Mouse (Mus musculus): Measurements from ENCODE around the gene Mroh2a. TPM values are rescaled to one million over a fixed set of nuclear protein-coding genes. Genes with fewer than 3 reads are reported as not detected.

Gene Mroh2a
- 0.28 and 0.73 TPM in 2 replicates for polyA plus RNA-seq (2015; fragmentation: Nextera tagmentation; extraction: Ambion mirVana)

- H3K9ac ChIP-seq: no peak within 1 kb of the TSS
- no peaks in the 10 kb centered on the region for H3K27me3 ChIP-seq
- H3K4me1 ChIP-seq (replicated peaks): no peaks in the 10 kb centered on the region
- WGBS (ENCODE audit: insufficient replicate concordance): 32% methylated on average over 5 of the region's 5 CpGs
- no peak within 1 kb of the TSS for H3K4me2 ChIP-seq
- H3K27ac ChIP-seq (replicated peaks): no peak within 1 kb of the TSS
- H3K9me3 ChIP-seq (replicated peaks): peaks cover 37% of the 10 kb centered on the region; the same call in 1 of the 2 replicates
- 0 out of 2 replicates have a peak, but pooled peaks have one; percentile 8 for ATAC-seq (ENCODE audit: insufficient read depth)
- H3K36me3 ChIP-seq (replicated peaks): no peaks in the 10 kb centered on the region
- H3K4me3 ChIP-seq (replicated peaks): no peak within 1 kb of the TSS
Measured at GRCm38 (mm10) chr1:88226670-88227379, at the start of gene Mroh2a. TSS of gene Mroh2a (plus strand) at chr1:88226986.

- no peaks in the 10 kb centered on the region for H3K4me1 ChIP-seq (replicated peaks)
Measured at GRCm38 (mm10) chr1:88179657-88180056, 47.1 kb upstream of the Mroh2a start.

DNA sequence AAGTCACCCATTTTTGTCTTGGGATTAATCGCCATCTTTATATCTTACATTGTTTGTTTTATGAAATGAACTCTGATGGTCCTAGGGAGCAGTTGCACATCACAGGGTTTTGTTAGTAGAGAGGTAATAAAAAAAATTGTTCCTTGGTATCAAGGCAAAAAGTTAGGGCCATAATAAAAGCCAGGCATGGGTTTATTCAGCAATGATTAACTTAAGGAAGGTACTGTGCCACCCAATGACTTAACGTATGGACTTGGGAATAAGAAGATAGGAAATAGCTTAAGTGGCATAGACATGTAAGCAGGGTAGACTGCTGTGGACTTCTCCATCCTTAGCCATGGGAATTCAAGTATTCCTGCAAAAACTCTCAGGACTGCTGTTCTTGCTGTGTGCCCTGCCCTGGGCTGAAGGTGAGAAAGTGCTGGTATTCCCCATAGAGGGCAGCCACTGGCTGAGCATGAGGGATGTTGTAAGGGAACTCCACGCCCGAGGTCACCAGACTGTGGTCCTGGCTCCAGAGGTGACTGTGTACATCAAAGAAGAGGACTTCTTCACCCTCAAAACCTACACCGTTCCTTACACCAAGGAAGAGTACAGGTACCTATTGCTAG lies 40.4 kb upstream of the Mroh2a start:
- Histone ChIP-seq H3K27me3 (no peaks in the 10 kb centered on the region), H3K4me1 (replicated peaks) (no peaks in the 10 kb centered on the region), H3K4me3 (replicated peaks) (no peak overlapping the region), H3K4me2 (no peak overlapping the region), H3K27ac (replicated peaks) (no peak overlapping the region), H3K9ac (no peak overlapping the region), H3K9me3 (replicated peaks) (no peaks in the 10 kb centered on the region), H3K36me3 (replicated peaks) (no peaks in the 10 kb centered on the region; the same call in 1 of the 2 replicates)
- no peak for ATAC-seq (ENCODE audit: insufficient read depth)
- WGBS (ENCODE audit: insufficient replicate concordance): 69% methylated on average over 5 of the region's 5 CpGs

More at GRCm38 (mm10) chr1:88179657-88180056, 47.1 kb upstream of the Mroh2a start:
- ATAC-seq (ENCODE audit: insufficient read depth): no peak
- Histone ChIP-seq H3K4me2 (no peak overlapping the region), H3K27me3 (no peaks in the 10 kb centered on the region), H3K4me3 (replicated peaks) (no peak overlapping the region), H3K9me3 (replicated peaks) (peaks cover 8% of the 10 kb centered on the region), H3K36me3 (replicated peaks) (peaks cover 12% of the 10 kb centered on the region; the same call in 1 of the 2 replicates), H3K9ac (no peak overlapping the region), H3K27ac (replicated peaks) (no peak overlapping the region)
- 63% methylated on average over 1 of the region's 1 CpGs for WGBS (ENCODE audit: insufficient replicate concordance)

DNA sequence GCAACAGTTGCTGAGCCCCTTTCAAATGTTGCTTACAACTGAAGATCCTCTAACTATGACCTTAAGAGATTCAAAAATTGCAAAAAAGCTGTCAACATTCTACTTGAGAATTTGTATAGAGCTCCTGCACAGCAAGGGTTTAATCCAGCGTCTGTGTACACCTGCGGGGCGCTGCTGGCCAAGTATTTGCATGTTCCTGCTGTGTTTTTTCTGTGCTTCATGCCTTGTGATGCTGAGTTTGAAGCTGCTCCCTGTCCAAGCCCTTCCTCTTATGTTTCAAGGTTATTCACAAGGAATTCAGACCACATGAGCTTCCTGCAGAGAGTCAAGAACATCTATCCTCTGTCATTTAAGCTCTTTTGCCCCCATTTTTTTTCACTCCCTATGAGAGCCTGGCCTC lies 34.6 kb upstream of the Mroh2a start:
- no peak overlapping the region for H3K9ac ChIP-seq
- H3K27ac ChIP-seq (replicated peaks): no peak overlapping the region
- H3K36me3 ChIP-seq (replicated peaks): no peaks in the 10 kb centered on the region
- ATAC-seq (ENCODE audit: insufficient read depth): no peak
- H3K4me1 ChIP-seq (replicated peaks): no peaks in the 10 kb centered on the region
- H3K4me3 ChIP-seq (replicated peaks): no peak overlapping the region
- 62% methylated on average over 3 of the region's 3 CpGs for WGBS (ENCODE audit: insufficient replicate concordance)
- H3K4me2 ChIP-seq: no peak overlapping the region
- H3K27me3 ChIP-seq: peaks cover 5% of the 10 kb centered on the region; the same call in 1 of the 2 replicates
- no peaks in the 10 kb centered on the region for H3K9me3 ChIP-seq (replicated peaks)

- WGBS (ENCODE audit: insufficient replicate concordance): 81% methylated on average over 1 of the region's 1 CpGs
- ATAC-seq (ENCODE audit: insufficient read depth): no peak
- Histone ChIP-seq H3K27ac (replicated peaks) (no peak overlapping the region), H3K27me3 (peaks cover 8% of the 10 kb centered on the region), H3K4me1 (replicated peaks) (no peaks in the 10 kb centered on the region), H3K4me3 (replicated peaks) (no peak overlapping the region), H3K9me3 (replicated peaks) (no peaks in the 10 kb centered on the region), H3K36me3 (replicated peaks) (no peaks in the 10 kb centered on the region), H3K4me2 (no peak overlapping the region), H3K9ac (no peak overlapping the region)
Measured at GRCm38 (mm10) chr1:88195687-88196086, 31.1 kb upstream of the Mroh2a start.

GRCm38 (mm10) chr1:88197443-88197842 lies 29.3 kb upstream of the Mroh2a start:
- H3K27me3 ChIP-seq: peaks cover 3% of the 10 kb centered on the region; the same call in 1 of the 2 replicates
- H3K27ac ChIP-seq (replicated peaks): no peak overlapping the region
- no peak overlapping the region for H3K4me3 ChIP-seq (replicated peaks)
- WGBS (ENCODE audit: insufficient replicate concordance): 49% methylated on average over 3 of the region's 3 CpGs
- H3K9ac ChIP-seq: no peak overlapping the region
- no peak for ATAC-seq (ENCODE audit: insufficient read depth)
- no peaks in the 10 kb centered on the region for H3K36me3 ChIP-seq (replicated peaks)
- no peak overlapping the region for H3K4me2 ChIP-seq
- H3K9me3 ChIP-seq (replicated peaks): no peaks in the 10 kb centered on the region
- H3K4me1 ChIP-seq (replicated peaks): no peaks in the 10 kb centered on the region

GRCm38 (mm10) chr1:88199996-88200395 lies 26.8 kb upstream of the Mroh2a start:
- H3K36me3 ChIP-seq (replicated peaks): no peaks in the 10 kb centered on the region
- ATAC-seq (ENCODE audit: insufficient read depth): no peak
- no peak overlapping the region for H3K27ac ChIP-seq (replicated peaks)
- peaks cover 3% of the 10 kb centered on the region; the same call in 1 of the 2 replicates for H3K27me3 ChIP-seq
- H3K4me1 ChIP-seq (replicated peaks): peaks cover 6% of the 10 kb centered on the region
- 54% methylated on average over 2 of the region's 2 CpGs for whole genome bisulfite sequencing (ENCODE audit: insufficient replicate concordance)
- H3K9me3 ChIP-seq (replicated peaks): no peaks in the 10 kb centered on the region
- H3K4me3 ChIP-seq (replicated peaks): no peak overlapping the region
- no peak overlapping the region for H3K4me2 ChIP-seq
- H3K9ac ChIP-seq: no peak overlapping the region

GRCm38 (mm10) chr1:88200456-88200855 lies 26.3 kb upstream of the Mroh2a start, which contains the start of gene Ugt1a2:
TSS of gene Ugt1a2 (plus strand) at chr1:88200601.
- no peak within 1 kb of the TSS for H3K4me2 ChIP-seq
- ATAC-seq (ENCODE audit: insufficient read depth): no peak
- H3K9me3 ChIP-seq (replicated peaks): no peaks in the 10 kb centered on the region
- peaks cover 11% of the 10 kb centered on the region for H3K4me1 ChIP-seq (replicated peaks)
- no peak within 1 kb of the TSS for H3K27ac ChIP-seq (replicated peaks)
- 63% methylated on average over 7 of the region's 7 CpGs for WGBS (ENCODE audit: insufficient replicate concordance)
- H3K4me3 ChIP-seq (replicated peaks): no peak within 1 kb of the TSS
- no peak within 1 kb of the TSS for H3K9ac ChIP-seq
- peaks cover 3% of the 10 kb centered on the region; the same call in 1 of the 2 replicates for H3K27me3 ChIP-seq
- no peaks in the 10 kb centered on the region for H3K36me3 ChIP-seq (replicated peaks)

DNA sequence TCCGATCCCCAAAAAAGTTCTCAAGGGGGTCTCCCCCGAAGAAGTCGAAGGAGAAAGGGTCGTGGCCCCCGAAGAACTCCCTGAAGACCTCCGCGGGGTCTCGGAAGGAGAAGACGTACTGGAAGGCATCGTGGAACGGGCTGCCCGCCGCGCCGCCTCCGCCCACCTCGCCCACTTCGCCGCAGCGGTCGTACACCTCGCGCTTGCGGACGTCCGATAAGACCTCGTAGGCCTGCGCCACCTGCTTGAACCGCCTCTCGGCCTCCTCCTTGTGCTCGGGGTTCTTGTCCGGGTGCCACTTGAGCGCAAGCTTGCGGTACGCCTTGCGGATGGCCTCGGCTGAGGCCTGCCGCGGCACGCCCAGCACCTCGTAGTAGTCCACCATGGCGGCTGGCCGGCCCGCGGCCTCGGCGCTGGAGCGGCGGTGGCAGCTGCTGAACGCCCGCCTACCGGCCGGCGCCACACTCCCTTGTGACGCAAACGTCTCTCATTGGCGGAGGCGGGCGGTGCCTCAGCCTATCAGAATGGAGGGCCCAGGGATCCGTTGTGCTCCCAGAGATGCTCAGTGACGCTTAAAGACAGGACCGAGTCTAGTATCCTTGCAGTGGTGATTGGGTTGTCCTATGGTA lies 21.4 kb upstream of the Mroh2a start, which contains the start of gene Dnajb3:
Gene Dnajb3, minus strand, starts transcription at position 489 of the 629 bp plus-strand sequence.
- Histone ChIP-seq H3K36me3 (replicated peaks) (no peaks in the 10 kb centered on the region), H3K9me3 (replicated peaks) (no peaks in the 10 kb centered on the region), H3K27ac (replicated peaks) (peak within 1 kb of the TSS; percentile 91), H3K4me1 (replicated peaks) (peaks cover 42% of the 10 kb centered on the region), H3K27me3 (peaks cover 3% of the 10 kb centered on the region; the same call in 1 of the 2 replicates), H3K9ac (peak within 1 kb of the TSS; percentile 75), H3K4me2 (peak within 1 kb of the TSS; percentile 81), H3K4me3 (replicated peaks) (peak within 1 kb of the TSS; percentile 68)
- peak; percentile 84 for ATAC-seq (ENCODE audit: insufficient read depth)
- 7% methylated on average over 62 of the region's 62 CpGs for WGBS (ENCODE audit: insufficient replicate concordance)

- peak overlapping the region; percentile 23 for H3K9ac ChIP-seq
Measured at GRCm38 (mm10) chr1:88206843-88207479, 19.8 kb upstream of the Mroh2a start.

More at GRCm38 (mm10) chr1:88206843-88207479, 19.8 kb upstream of the Mroh2a start:
- H3K36me3 ChIP-seq (replicated peaks): no peaks in the 10 kb centered on the region
- 21% methylated on average over 2 of the region's 2 CpGs for WGBS (ENCODE audit: insufficient replicate concordance)
- H3K4me3 ChIP-seq (replicated peaks): no peak overlapping the region
- H3K4me1 ChIP-seq (replicated peaks): peaks cover 42% of the 10 kb centered on the region
- peak overlapping the region; percentile 48 for H3K4me2 ChIP-seq
- H3K27me3 ChIP-seq: no peaks in the 10 kb centered on the region
- peak overlapping the region; percentile 91 for H3K27ac ChIP-seq (replicated peaks)
- peak; percentile 87 for ATAC-seq (ENCODE audit: insufficient read depth)
- peaks cover 3% of the 10 kb centered on the region; the same call in 1 of the 2 replicates for H3K9me3 ChIP-seq (replicated peaks)

Measured in liver, embryonic 15.5 days (tissue).